Mouse (Mus musculus): Measurements from ENCODE around the gene Gm10230.
"Not testable (repeated sequence)": the region's sequence is repeated elsewhere in the genome, so short reads cannot be mapped to it uniquely, and the experiment has no call there.

Gene Gm10230

DNA sequence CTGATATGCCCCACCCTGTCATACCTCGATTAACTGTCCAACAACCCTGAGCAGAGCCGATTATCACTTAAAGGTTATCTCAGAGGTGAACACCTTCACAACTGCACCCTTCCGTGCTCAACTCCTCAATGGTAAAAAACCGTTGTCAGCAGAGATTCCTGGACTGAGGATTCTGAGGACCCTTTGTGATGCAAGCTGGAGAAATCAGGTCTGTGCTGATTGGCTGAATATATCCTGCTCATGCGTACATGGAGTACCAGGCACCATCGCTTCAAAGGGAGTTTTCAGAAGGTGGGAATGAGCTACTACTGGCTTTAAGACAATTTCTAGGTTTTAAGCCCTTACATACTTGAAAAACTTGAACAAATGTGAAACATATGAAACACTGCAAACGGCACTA lies at the start of gene Gm10230:
Gene Gm10230 (minus strand): TSS at position 101 of the 400 bp plus-strand sequence.
- DNase-seq (ENCODE audit: low spot score) = not testable (repeated sequence)
